Mouse (Mus musculus) spleen, adult 2 months (tissue): ENCODE data around the gene Cdh23.

Source experiments
- CTCF ChIP-seq: fragments of 200-500 bp; IDR thresholded peaks from 2 replicates; pipeline ENCODE4 v1.5.1; 2011; ENCODE audit warnings: mild to moderate bottlenecking, inconsistent platforms; ENCODE audit not compliant: insufficient read depth, insufficient read length, insufficient replicate concordance; ENCODE audit errors: extremely low read depth
- POLR2A ChIP-seq: fragments of 200-500 bp; IDR thresholded peaks from 2 replicates; pipeline ENCODE4 v1.6.1; 2011; ENCODE audit warnings: low read depth, low read length, inconsistent platforms

GRCm38 (mm10) chr10:60473782-60474322 is 222.4 kb downstream of the Cdh23 start:
- TF ChIP-seq CTCF (no peak), POLR2A (no peak)
